Mouse (Mus musculus) thymus, adult 2 months (tissue): ENCODE measurements around the gene Dhx35.

ENCODE experiments used
- CTCF ChIP-seq: fragments of 200-500 bp; IDR thresholded peaks from 2 replicates; pipeline ENCODE4 v1.5.1; 2012; ENCODE audit warnings: mild to moderate bottlenecking, control low read depth, low read length, moderate library complexity, borderline replicate concordance; ENCODE audit not compliant: control insufficient read depth, poor library complexity, insufficient read depth; ENCODE audit errors: extremely low read depth
- POLR2A ChIP-seq: fragments of 200-500 bp; IDR thresholded peaks from 2 replicates; pipeline ENCODE4 v1.6.1; 2012; ENCODE audit warnings: mild to moderate bottlenecking, low read length, control low read depth, moderate library complexity; ENCODE audit not compliant: control insufficient read depth, poor library complexity, insufficient read depth; ENCODE audit errors: extremely low read depth

DNA sequence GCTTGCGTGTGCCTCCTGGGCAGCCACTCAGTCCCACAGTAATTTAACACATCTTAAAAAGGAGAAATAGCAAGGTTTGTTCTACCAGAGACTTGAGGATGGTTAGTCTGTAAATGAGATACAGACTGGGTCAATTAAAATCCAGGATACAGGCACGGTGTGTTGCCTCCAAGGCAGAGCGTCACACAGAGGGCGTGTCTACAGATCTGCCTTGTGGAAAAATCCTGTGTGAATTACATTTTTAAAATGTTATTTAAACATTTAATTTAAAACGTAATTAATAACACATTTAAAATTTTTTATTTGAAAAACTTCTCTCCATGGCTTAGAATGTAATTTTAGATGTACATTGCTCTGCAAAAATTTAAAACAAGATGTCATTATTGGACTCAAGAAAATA lies 48.7 kb downstream of the Dhx35 start:
- TF ChIP-seq CTCF (no peak), POLR2A (no peak)
